Mouse (Mus musculus): ENCODE results near the gene Fsd2.

Fsd2 gene

GRCm38 (mm10) chr7:81528918-81529317, 37.8 kb downstream of the Fsd2 start:
- H3K4me1 ChIP-seq (replicated peaks; ENCODE audit: low read depth, low read length) = peaks cover 39% of the 10 kb centered on the region
- H3K27me3 ChIP-seq (ENCODE audit: insufficient read depth, low read length) = no peaks in the 10 kb centered on the region
- peaks cover 20% of the 10 kb centered on the region for H3K9me3 ChIP-seq (ENCODE audit: low read length)
- no peak overlapping the region for H3K4me3 ChIP-seq (replicated peaks; ENCODE audit: low read length)
- peaks cover 87% of the 10 kb centered on the region for H3K36me3 ChIP-seq (ENCODE audit: insufficient read depth, low read length)
- TF ChIP-seq NANOG (IDR thresholded peaks at IDR 0.05; ENCODE audit: borderline replicate concordance, low read length) (no peak), CTCF (conservative IDR thresholded peaks at IDR 0.05; ENCODE audit: low read length) (no peak), POU5F1 (IDR thresholded peaks at IDR 0.05; ENCODE audit: borderline replicate concordance, low read length) (no peak)

GRCm38 (mm10) chr7:81523663-81524017, 43.1 kb downstream of the Fsd2 start:
- Histone ChIP-seq H3K9me3 (ENCODE audit: low read length) (no peaks in the 10 kb centered on the region), H3K4me1 (replicated peaks; ENCODE audit: low read depth, low read length) (peaks cover 37% of the 10 kb centered on the region), H3K27me3 (ENCODE audit: insufficient read depth, low read length) (no peaks in the 10 kb centered on the region), H3K4me3 (replicated peaks; ENCODE audit: low read length) (peak overlapping the region; percentile 86), H3K36me3 (ENCODE audit: insufficient read depth, low read length) (peaks cover 37% of the 10 kb centered on the region)
- TF ChIP-seq NANOG (IDR thresholded peaks at IDR 0.05; ENCODE audit: borderline replicate concordance, low read length) (no peak), CTCF (conservative IDR thresholded peaks at IDR 0.05; ENCODE audit: low read length) (no peak), POU5F1 (IDR thresholded peaks at IDR 0.05; ENCODE audit: borderline replicate concordance, low read length) (no peak)

GRCm38 (mm10) chr7:81523008-81523662, 43.6 kb downstream of the Fsd2 start:
- Histone ChIP-seq H3K27me3 (ENCODE audit: insufficient read depth, low read length) (no peaks in the 10 kb centered on the region), H3K4me1 (replicated peaks; ENCODE audit: low read depth, low read length) (peaks cover 33% of the 10 kb centered on the region), H3K4me3 (replicated peaks; ENCODE audit: low read length) (peak overlapping the region; percentile 86), H3K9me3 (ENCODE audit: low read length) (no peaks in the 10 kb centered on the region), H3K36me3 (ENCODE audit: insufficient read depth, low read length) (peaks cover 31% of the 10 kb centered on the region)
- TF ChIP-seq POU5F1 (IDR thresholded peaks at IDR 0.05; ENCODE audit: borderline replicate concordance, low read length) (no peak; the same call in 1 of the 2 replicates), NANOG (IDR thresholded peaks at IDR 0.05; ENCODE audit: borderline replicate concordance, low read length) (no peak), CTCF (conservative IDR thresholded peaks at IDR 0.05; ENCODE audit: low read length) (no peak)

GRCm38 (mm10) chr7:81516154-81517030, 50.4 kb downstream of the Fsd2 start:
- Histone ChIP-seq H3K36me3 (ENCODE audit: insufficient read depth, low read length) (no peaks in the 10 kb centered on the region), H3K4me1 (replicated peaks; ENCODE audit: low read depth, low read length) (peaks cover 29% of the 10 kb centered on the region), H3K4me3 (replicated peaks; ENCODE audit: low read length) (no peak overlapping the region), H3K27me3 (ENCODE audit: insufficient read depth, low read length) (no peaks in the 10 kb centered on the region), H3K9me3 (ENCODE audit: low read length) (no peaks in the 10 kb centered on the region)
- TF ChIP-seq NANOG (IDR thresholded peaks at IDR 0.05; ENCODE audit: borderline replicate concordance, low read length) (no peak), POU5F1 (IDR thresholded peaks at IDR 0.05; ENCODE audit: borderline replicate concordance, low read length) (no peak), CTCF (conservative IDR thresholded peaks at IDR 0.05; ENCODE audit: low read length) (peak; percentile 17; the same call in 1 of the 2 replicates)

- TF ChIP-seq CTCF (conservative IDR thresholded peaks at IDR 0.05; ENCODE audit: low read length) (no peak), POU5F1 (IDR thresholded peaks at IDR 0.05; ENCODE audit: borderline replicate concordance, low read length) (no peak), NANOG (IDR thresholded peaks at IDR 0.05; ENCODE audit: borderline replicate concordance, low read length) (no peak)
- peaks cover 28% of the 10 kb centered on the region for H3K4me1 ChIP-seq (replicated peaks; ENCODE audit: low read depth, low read length)
- no peaks in the 10 kb centered on the region for H3K27me3 ChIP-seq (ENCODE audit: insufficient read depth, low read length)
- no peaks in the 10 kb centered on the region for H3K9me3 ChIP-seq (ENCODE audit: low read length)
- H3K4me3 ChIP-seq (replicated peaks; ENCODE audit: low read length) = peak overlapping the region; percentile 46
- H3K36me3 ChIP-seq (ENCODE audit: insufficient read depth, low read length) = no peaks in the 10 kb centered on the region
These were observed 51.7 kb downstream of the Fsd2 start for GRCm38 (mm10) chr7:81514906-81515590.

- Histone ChIP-seq H3K27me3 (ENCODE audit: insufficient read depth, low read length) (peaks cover 3% of the 10 kb centered on the region), H3K4me3 (replicated peaks; ENCODE audit: low read length) (no peak overlapping the region), H3K36me3 (ENCODE audit: insufficient read depth, low read length) (no peaks in the 10 kb centered on the region), H3K9me3 (ENCODE audit: low read length) (no peaks in the 10 kb centered on the region), H3K4me1 (replicated peaks; ENCODE audit: low read depth, low read length) (peaks cover 28% of the 10 kb centered on the region)
- TF ChIP-seq NANOG (IDR thresholded peaks at IDR 0.05; ENCODE audit: borderline replicate concordance, low read length) = no peak
These were observed 65.7 kb downstream of the Fsd2 start for GRCm38 (mm10) chr7:81501050-81501449.

GRCm38 (mm10) chr7:81498181-81498580, 68.6 kb downstream of the Fsd2 start, which contains the start of gene BC048679:
BC048679 (minus strand) TSS chr7:81498281.
- no peak for TF ChIP-seq POU5F1 (IDR thresholded peaks at IDR 0.05; ENCODE audit: borderline replicate concordance, low read length)
- no peak for TF ChIP-seq NANOG (IDR thresholded peaks at IDR 0.05; ENCODE audit: borderline replicate concordance, low read length)
- no peak for TF ChIP-seq CTCF (conservative IDR thresholded peaks at IDR 0.05; ENCODE audit: low read length)
- no peaks in the 10 kb centered on the region for H3K9me3 ChIP-seq (ENCODE audit: low read length)
- peaks cover 52% of the 10 kb centered on the region for H3K4me1 ChIP-seq (replicated peaks; ENCODE audit: low read depth, low read length)
- H3K4me3 ChIP-seq (replicated peaks; ENCODE audit: low read length) = peak within 1 kb of the TSS; percentile 23; the same call in 1 of the 2 replicates
- no peaks in the 10 kb centered on the region for H3K36me3 ChIP-seq (ENCODE audit: insufficient read depth, low read length)
- H3K27me3 ChIP-seq (ENCODE audit: insufficient read depth, low read length) = peaks cover 26% of the 10 kb centered on the region

GRCm38 (mm10) chr7:81497171-81497570, 69.6 kb downstream of the Fsd2 start:
- peak overlapping the region; percentile 23; the same call in 1 of the 2 replicates for H3K4me3 ChIP-seq (replicated peaks; ENCODE audit: low read length)
- no peaks in the 10 kb centered on the region for H3K9me3 ChIP-seq (ENCODE audit: low read length)
- H3K27me3 ChIP-seq (ENCODE audit: insufficient read depth, low read length) = peaks cover 27% of the 10 kb centered on the region
- TF ChIP-seq CTCF (conservative IDR thresholded peaks at IDR 0.05; ENCODE audit: low read length) (no peak), POU5F1 (IDR thresholded peaks at IDR 0.05; ENCODE audit: borderline replicate concordance, low read length) (no peak), NANOG (IDR thresholded peaks at IDR 0.05; ENCODE audit: borderline replicate concordance, low read length) (no peak)
- no peaks in the 10 kb centered on the region for H3K36me3 ChIP-seq (ENCODE audit: insufficient read depth, low read length)
- peaks cover 62% of the 10 kb centered on the region for H3K4me1 ChIP-seq (replicated peaks; ENCODE audit: low read depth, low read length)
